Mouse (Mus musculus) liver, adult (tissue): ENCODE measurements at regions not wholly inside any gene's neighbourhood (a gene's known extent, or its start where the extent isn't known, plus 50 kb on each side); places are given as distances from the start of the nearest gene placed in this dataset.

Source experiments
- GATA4 ChIP-seq: IDR thresholded peaks from 2 replicates; pipeline ENCODE4 v1.6.1; 2014; ENCODE audit warnings: mild to moderate bottlenecking, low read length; ENCODE audit not compliant: insufficient replicate concordance

GRCm38 (mm10) chr1:51670009-51670408 is 191.8 kb upstream of the Nabp1 start:
- no peak for TF ChIP-seq GATA4

- TF ChIP-seq GATA4, result no peak
Measured at GRCm38 (mm10) chr1:51668881-51669280, 190.7 kb upstream of the Nabp1 start.

- TF ChIP-seq GATA4, result no peak
Measured at GRCm38 (mm10) chr1:51660531-51660930, 182.3 kb upstream of the Nabp1 start.

- no peak for TF ChIP-seq GATA4
Measured at GRCm38 (mm10) chr1:51657203-51657602, 179.0 kb upstream of the Nabp1 start.

- no peak for TF ChIP-seq GATA4
Measured at GRCm38 (mm10) chr1:51650653-51650995, 172.4 kb upstream of the Nabp1 start.

- TF ChIP-seq GATA4, result no peak
Measured at GRCm38 (mm10) chr1:51649963-51650652, 171.9 kb upstream of the Nabp1 start.

- no peak for TF ChIP-seq GATA4
Measured at GRCm38 (mm10) chr1:51647955-51648354, 169.7 kb upstream of the Nabp1 start.

GRCm38 (mm10) chr1:51644399-51644798 is 166.2 kb upstream of the Nabp1 start:
- TF ChIP-seq GATA4, result no peak

GRCm38 (mm10) chr1:51643640-51644039 is 165.4 kb upstream of the Nabp1 start:
- no peak for TF ChIP-seq GATA4

GRCm38 (mm10) chr1:51638519-51639302 is 160.5 kb upstream of the Nabp1 start:
- TF ChIP-seq GATA4, result no peak

GRCm38 (mm10) chr1:51635881-51636515 is 157.8 kb upstream of the Nabp1 start:
- no peak for TF ChIP-seq GATA4

- TF ChIP-seq GATA4, result no peak
Measured at GRCm38 (mm10) chr1:51633795-51634194, 155.6 kb upstream of the Nabp1 start.

GRCm38 (mm10) chr1:51632851-51633250 is 154.6 kb upstream of the Nabp1 start:
- no peak for TF ChIP-seq GATA4

- no peak for TF ChIP-seq GATA4
Measured at GRCm38 (mm10) chr1:51629848-51630247, 151.6 kb upstream of the Nabp1 start.

GRCm38 (mm10) chr1:51628137-51628793 is 150.0 kb upstream of the Nabp1 start:
- no peak for TF ChIP-seq GATA4

- TF ChIP-seq GATA4, result no peak
Measured at GRCm38 (mm10) chr1:51626303-51626702, 148.1 kb upstream of the Nabp1 start.
